Mouse (Mus musculus) cerebellum, adult 8-10 months (tissue): ENCODE measurements around the gene Abca1.

Experiments used
- DNase-seq: peaks from one replicate; pipeline ENCODE4 v3.0.0; 2022

Abca1 gene

GRCm38 (mm10) chr4:53159767-53160166 lies at the start of gene Abca1:
TSS of gene Abca1 (minus strand) at chr4:53159895.
- peak; percentile 69 for DNase-seq

GRCm38 (mm10) chr4:53204482-53204881 lies 44.8 kb upstream of the Abca1 start:
- DNase-seq, result no peak

DNA sequence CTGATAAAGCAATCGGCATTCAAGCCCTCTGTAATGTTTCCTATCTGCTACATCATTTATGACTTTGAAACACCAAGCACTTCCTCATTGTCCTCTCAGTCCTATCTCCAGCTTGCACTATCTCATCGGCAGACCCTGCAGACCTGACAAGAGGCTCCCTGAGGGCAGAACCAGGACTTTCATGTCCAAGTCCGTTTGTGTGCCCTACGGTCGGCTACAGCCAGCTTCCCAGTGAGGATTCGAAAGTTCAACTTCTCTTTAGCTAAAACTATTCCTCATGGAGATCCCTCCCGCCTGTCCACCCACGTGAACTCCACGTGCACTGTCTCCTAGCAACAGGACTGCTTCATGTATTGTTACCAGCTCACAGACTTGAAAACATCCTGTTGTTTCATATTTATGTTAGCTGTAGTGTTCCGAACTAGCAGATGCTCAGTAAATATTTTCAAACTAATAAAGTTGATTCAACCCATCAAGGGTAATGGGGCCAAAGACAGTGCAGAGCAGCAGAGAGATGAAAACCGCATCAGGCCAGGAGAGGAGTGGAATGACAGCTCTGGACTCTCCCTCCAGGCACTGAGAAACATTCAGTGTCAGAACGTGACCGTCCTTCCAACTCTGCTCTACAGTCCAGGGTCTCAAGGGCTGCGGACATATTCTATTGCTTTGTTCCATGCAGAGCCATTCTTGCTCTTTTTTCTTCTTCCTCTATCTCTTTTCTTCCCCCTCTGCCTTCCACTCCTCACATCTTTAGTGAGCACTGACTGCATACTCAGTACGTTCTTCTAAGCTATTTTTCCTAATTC lies 44.1 kb upstream of the Abca1 start:
- DNase-seq, result no peak

- no peak for DNase-seq
Observed at GRCm38 (mm10) chr4:53200276-53200675, 40.6 kb upstream of the Abca1 start.

GRCm38 (mm10) chr4:53197842-53198241 lies 38.1 kb upstream of the Abca1 start:
- DNase-seq, result no peak

DNA sequence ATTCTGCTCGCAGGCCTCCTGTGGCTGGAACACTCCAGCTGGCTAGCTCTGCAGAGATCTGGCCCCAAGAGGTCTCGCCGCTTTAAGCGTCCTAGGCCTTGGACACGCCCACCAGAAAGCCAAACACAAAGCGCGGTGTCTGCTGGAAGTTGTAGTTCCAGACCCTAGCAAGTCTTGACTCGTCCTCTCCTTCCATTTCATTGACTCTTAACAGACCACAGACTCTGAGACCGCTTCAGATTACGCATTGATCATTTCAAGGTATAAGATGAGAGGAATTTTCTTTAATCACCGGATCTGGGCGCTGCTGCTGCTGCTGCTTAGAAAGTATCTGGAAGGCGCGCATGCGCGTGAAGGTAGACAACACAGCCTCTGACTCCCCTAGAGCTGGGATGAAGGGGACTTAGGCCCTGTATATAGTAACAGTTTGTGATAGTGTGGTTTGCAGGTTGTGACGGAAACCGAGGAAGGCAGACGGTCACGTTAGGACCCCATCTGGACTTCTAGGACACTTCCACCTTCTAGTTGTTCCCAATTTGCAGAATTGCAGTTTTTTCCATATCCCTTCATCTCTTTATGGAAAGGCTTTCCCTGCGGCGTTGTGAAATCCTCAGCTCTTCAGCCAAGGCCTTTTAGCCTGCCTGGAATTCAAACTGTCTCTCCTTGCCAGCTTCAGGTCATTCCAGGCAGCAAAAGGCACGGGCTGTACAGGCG lies 36.5 kb upstream of the Abca1 start:
- peak; percentile 87 for DNase-seq

- DNase-seq, result no peak
Observed at GRCm38 (mm10) chr4:53187071-53187470, 27.4 kb upstream of the Abca1 start.

- no peak for DNase-seq
Observed at GRCm38 (mm10) chr4:53186573-53186972, 26.9 kb upstream of the Abca1 start.

GRCm38 (mm10) chr4:53186141-53186540 lies 26.4 kb upstream of the Abca1 start:
- DNase-seq, result no peak

- DNase-seq, result no peak
Observed at GRCm38 (mm10) chr4:53181479-53181878, 21.8 kb upstream of the Abca1 start.

DNA sequence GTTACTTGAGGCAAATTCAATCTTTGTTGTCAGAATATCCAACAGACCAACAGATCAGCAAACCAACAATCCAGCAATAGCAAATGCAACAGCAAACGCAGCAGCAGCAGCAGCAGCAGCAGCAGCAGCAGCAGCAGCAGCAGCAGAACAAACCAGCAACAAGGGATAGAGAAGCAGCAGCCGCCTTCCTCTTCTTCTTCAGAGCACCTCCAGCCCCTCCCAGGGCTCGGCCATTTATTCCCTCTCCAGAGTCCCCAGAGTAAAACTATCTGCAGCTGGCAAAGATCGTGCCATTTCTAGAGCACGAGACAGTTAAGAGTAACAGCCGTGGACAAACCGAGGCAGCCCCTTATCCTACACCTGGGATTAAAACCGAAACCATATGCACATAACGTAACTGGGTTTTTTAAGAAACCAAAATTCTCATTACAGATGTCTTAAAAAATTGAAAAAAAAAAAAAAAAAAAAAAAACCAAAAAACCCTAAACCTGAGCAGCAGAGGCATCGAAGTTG lies 19.7 kb upstream of the Abca1 start:
- no peak for DNase-seq

DNA sequence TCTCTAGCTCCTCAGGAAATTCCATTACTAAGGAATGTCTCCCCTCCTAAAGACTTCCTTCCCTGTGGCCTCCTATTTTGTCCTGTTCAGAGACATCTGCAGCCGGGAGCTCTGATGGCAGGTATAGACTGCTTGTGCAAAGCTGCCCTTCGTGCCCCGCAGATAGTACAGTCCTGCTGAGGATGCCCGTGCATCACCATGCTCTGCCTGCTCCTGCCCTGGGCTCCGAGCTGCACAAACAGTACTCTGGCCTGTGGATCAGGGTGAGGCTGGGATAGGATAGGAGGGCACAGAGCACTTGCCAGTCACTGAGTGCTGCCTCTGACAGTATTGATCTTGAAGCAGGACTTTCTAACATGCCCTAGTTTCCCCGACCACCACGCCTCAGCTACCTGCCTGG lies 18.8 kb upstream of the Abca1 start:
- no peak for DNase-seq

DNA sequence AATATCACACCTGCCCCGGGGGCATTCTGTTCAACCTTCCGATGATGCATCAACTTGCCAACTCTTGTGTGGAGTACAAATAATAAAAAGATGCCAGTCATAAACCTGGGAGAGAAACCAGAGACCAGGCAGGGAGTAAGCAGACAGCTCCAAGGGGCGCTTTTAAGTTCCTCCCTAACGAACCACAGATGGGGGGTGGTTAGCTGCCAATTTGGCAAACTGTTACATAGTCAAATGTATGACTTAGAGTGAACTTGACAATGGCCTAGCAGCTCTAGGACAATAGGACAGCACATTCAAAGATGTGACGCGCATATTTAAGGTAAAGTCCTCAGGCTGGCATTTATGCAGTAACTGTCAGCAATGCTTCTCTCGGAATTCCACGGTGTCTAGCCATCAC lies 18.0 kb upstream of the Abca1 start:
- no peak for DNase-seq

DNA sequence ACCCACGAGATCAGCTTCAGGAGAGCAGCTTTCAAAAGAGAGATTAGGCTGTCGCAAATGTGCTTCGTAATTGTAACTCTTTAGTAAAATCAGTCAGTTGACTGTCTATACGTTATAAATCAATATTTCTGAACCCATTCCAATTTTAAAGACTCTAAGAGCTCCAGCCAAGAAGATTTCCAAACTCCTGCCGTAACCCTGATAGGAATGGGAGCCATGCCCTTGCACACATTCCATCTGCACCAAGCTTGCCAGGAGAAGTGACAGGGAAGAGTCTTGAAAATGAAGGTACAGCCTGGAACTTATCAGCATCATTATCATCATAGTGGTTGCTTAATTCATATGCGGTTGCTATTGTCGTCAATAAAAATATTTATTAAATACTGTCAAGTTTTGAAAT lies 15.2 kb upstream of the Abca1 start:
- DNase-seq, result no peak

DNA sequence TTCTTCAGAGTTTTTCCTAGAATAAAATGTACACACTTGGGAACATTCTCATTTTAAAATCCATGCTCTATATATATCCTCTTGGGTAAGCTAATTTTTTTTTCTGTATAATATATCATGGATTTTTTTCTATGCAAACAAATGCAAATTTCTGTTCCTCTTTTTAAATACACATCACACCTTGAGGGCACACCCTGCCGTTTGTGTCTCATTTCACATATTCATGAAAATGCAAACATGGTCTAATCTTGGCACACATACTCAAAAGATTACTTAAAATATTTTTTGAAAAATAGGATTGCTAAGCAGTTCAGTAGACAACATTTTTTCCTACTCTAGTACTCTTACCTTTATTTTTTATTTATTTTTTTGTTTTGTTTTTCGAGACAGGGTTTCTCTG lies 10.7 kb upstream of the Abca1 start:
- DNase-seq, result no peak

GRCm38 (mm10) chr4:53165231-53165630 lies 5.5 kb upstream of the Abca1 start:
- no peak for DNase-seq

DNA sequence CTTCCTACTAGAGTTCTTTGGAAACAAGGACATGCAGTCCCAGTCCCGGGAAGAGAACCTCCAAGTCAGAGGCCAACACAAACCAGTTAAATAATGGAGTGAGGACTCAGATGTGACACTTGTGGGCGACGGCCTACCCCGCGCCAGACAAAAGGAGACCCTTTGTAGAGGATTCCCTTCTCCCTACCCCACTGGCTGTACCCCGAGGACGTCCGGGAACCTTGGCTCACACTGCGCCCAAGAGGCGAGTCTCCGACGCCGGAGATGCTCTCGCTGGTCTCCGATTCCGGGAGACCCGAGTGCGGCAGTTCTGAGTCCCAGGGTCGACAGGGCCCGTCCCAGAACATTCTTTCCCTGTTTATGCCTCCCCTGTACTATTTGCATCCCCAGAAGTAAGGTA lies 519 bp downstream of the Abca1 start:
- peak; percentile 20 for DNase-seq

GRCm38 (mm10) chr4:53158634-53159033 lies 1.1 kb downstream of the Abca1 start:
- DNase-seq, result peak; percentile 51

- no peak for DNase-seq
Observed at GRCm38 (mm10) chr4:53155471-53155870, 4.2 kb downstream of the Abca1 start.

- DNase-seq, result no peak
Observed at GRCm38 (mm10) chr4:53153711-53154110, 6.0 kb downstream of the Abca1 start.

- no peak for DNase-seq
Observed at GRCm38 (mm10) chr4:53153061-53153460, 6.6 kb downstream of the Abca1 start.

GRCm38 (mm10) chr4:53152655-53153054 lies 7.0 kb downstream of the Abca1 start:
- no peak for DNase-seq

- DNase-seq, result no peak
Observed at GRCm38 (mm10) chr4:53150516-53150915, 9.2 kb downstream of the Abca1 start.

- no peak for DNase-seq
Observed at GRCm38 (mm10) chr4:53149644-53150043, 10.1 kb downstream of the Abca1 start.
